Mouse (Mus musculus) thymus, postnatal 4 days (tissue): ENCODE measurements around the gene Crybg1.
"Not testable (repeated sequence)": the region's sequence is repeated elsewhere in the genome, so short reads cannot be mapped to it uniquely, and the experiment has no call there.

Source experiments
- DNase-seq: peaks from one replicate; pipeline ENCODE4 v3.0.0; 2021

The Crybg1 gene

GRCm38 (mm10) chr10:43943736-43944135 lies 204.9 kb downstream of the Crybg1 start:
- DNase-seq, result no peak

- DNase-seq, result no peak
These were observed 209.5 kb downstream of the Crybg1 start for GRCm38 (mm10) chr10:43939136-43939662.

GRCm38 (mm10) chr10:43928596-43928995 lies 220.1 kb downstream of the Crybg1 start:
- DNase-seq, result no peak

DNA sequence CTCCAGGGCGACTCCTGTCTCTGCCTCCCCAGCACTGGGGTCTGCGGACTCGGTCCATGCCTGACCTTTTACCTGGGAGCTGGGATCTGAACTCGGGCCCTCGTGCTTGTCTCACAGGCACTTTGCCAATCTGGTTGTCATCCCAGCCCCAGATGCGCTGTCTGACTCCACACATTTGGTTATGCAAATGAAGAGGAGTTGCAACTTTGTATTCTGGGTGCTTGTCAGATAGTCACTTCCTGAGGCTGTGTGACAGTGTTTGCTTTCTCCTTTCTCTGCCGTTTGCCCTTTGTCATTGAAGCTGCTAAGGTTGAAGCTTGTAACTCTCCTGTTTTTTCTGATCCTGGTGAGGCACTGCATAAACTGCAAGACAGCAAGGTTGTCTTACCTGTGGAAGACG lies 220.9 kb downstream of the Crybg1 start:
- no peak for DNase-seq

GRCm38 (mm10) chr10:43925776-43926175 lies 222.9 kb downstream of the Crybg1 start:
- not testable (repeated sequence) for DNase-seq

GRCm38 (mm10) chr10:43923096-43923495 lies 225.6 kb downstream of the Crybg1 start:
- no peak for DNase-seq

GRCm38 (mm10) chr10:43918696-43919608 lies 229.7 kb downstream of the Crybg1 start:
- peak; percentile 94 for DNase-seq

DNA sequence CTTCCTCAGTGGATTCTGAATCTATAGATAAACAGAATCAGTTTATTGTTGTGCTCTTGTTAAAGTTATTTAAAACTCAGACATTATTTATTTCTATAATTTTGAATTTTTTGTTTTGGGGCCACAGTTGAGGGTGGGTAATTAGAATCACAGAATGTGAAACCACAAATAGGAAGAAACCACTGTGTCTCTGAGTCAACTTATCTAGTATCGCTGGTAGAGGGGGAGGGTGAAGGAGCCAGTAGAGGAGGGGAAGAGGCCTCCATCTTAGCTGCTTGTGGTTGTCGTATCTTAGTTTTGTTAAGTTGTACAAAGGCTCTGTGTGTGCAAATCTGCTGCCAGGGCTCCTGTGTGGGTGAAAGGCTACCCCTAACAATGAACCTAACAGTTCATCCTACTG lies 231.9 kb downstream of the Crybg1 start:
- no peak for DNase-seq

DNA sequence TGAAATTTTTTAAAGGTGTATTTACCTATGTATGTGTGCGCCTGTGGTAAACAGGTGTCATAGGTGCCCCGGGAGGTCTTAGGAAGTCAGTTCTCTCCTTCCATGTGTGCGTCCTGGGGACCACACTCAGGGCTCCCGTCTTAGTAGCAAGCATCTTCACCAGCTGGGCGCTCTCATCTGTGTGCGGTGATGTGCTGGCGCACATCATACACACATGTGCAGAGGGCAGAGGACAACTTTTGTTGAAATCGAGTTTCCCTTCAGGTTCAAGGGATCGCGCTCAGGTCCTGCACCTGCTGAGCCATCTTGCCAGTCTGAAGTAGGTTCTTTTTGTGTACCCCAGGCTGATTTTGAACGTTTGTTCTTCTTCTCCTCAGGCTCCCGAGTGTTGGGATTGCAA lies 232.5 kb downstream of the Crybg1 start:
- DNase-seq, result no peak

- no peak for DNase-seq
These were observed 236.4 kb downstream of the Crybg1 start for GRCm38 (mm10) chr10:43912236-43912635.

DNA sequence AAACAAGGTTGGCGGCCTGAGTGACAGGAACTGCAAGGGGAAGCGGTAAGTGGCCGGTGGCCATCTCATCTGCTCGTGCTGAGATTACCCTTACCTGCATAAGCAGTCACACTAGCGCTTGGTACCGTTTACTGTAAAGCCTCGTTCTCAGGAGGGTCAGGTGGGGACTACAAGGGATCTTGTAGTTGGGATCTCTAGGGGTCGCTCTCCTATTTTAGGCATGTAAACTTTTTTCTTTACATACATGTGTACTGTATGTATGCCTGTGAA lies 237.8 kb downstream of the Crybg1 start:
- DNase-seq, result no peak

DNA sequence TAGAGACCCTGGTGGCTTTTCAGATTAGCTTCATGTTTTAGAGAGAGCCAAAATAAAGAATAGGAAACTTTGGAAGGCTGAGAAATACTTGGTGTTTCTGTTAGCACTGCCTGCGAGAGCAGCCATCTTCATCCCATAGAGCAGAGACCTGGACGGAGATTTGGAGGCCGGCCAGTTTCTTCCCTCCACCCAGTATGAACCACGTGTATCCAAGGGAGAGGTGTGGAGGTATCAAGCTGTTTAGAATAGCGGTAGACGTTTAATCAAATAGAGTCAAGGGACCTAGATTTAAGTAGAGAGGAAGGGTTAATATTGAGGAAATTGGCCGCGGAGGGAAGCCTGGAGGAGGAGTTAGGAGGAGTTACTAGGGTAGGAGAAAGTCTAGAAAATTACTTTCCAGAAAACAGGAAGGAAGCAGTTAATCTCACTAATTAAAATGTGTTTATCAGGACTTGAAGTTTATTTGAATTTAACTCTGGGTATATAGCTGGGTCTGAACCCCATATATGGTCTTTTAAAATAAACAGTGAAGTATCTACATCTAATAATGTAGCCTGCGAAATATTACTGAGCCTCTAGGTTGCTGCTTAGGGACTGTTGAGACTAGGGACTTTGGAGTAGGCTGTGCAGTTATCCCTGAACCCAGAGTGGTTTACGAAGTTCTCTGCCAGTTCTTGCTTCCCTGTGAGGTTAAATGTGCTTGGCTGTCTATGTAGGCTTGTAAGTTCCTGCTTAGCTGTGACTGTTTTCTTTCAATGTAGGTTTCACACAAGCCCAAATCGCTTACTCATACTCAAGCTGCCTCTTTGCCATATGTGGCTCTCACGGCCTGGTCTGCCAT lies 238.4 kb downstream of the Crybg1 start:
- no peak for DNase-seq

GRCm38 (mm10) chr10:43904569-43904968 lies 244.1 kb downstream of the Crybg1 start:
- no peak for DNase-seq

DNA sequence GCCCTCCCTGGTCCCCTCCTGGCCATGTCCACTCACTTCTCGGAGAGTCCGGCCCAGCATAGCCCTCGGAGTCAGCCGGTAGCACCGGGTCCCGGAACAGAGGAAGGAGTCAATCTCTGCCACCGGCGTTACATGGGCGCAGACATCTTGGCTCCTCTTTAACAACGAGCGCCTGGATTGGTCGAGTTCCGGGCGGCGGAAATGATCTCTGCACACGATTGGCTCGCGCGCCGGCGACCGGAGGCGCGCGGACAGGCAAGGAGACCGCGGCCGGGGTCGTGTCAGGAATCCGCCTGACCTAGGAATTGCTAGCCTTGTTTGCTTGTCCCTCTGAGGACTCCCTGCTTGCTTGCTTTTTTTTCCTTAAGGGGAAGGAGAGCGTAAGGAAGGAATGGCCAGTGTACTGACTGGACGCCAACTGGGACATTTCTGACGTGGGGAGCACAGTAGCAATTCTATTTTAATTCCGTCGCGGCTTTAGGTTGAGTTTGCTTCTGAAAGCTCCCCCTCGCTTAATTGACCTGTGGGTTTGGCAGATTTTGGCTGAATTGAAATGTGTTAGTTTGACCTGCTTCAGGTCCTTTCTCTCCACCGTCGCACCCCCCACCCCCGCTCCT lies 247.0 kb downstream of the Crybg1 start, which contains the start of the genes Qrsl1 and Rtn4ip1:
Gene Qrsl1 (minus strand): TSS at position 168 of the 617 bp plus-strand sequence.
Gene Rtn4ip1 (plus strand): TSS at position 230 of the 617 bp plus-strand sequence.
- peak; percentile 93 for DNase-seq

DNA sequence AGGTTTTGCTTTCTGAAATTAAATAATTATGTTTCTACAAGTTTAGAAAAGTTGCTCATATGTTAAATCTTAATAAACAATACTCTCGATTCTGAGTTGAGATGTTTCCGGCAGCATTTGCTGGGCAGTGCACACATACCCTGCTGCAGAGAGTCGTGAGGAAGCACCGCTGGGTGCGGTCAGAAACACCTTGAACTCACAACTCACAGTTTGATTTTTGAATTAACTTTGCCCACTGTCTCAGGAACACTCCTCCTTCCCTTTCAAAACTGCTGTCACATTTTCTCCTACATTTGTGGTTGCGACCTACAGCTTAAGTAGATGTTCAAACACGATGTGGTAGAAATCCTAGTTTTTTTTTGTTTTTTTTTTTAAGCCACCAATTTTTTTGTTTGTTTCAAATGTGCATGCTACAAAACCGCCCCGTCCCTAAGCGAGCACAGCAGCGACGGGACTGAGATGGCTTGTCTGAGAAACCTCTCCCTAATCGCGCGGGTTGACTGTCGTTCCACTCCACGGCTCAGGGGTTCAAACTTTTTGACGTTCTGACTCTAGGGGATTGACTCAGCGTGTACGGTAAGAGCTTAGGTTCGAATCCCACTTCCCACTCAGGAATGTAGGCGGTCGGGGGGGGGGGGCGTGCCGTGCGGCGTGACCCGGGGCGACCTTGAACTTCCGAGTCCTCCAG lies 247.6 kb downstream of the Crybg1 start:
- DNase-seq, result peak; percentile 17
